Mouse (Mus musculus): ENCODE results near the gene Itga10. TPM values are rescaled to one million over a fixed set of nuclear protein-coding genes. Genes with fewer than 3 reads are reported as not detected.

The Itga10 gene
- polyA plus RNA-seq, 2 experiments from 2014 or later, result 0.19 to 0.42 TPM

Other genes starting within 250 kb of the Itga10 start
- gene BC107364, start 193.3 kb upstream of the Itga10 start, polyA plus RNA-seq (2017; shearing (Covaris generic)), result not detected
- gene Hfe2, start 120.4 kb upstream of the Itga10 start, polyA plus RNA-seq (2017; shearing (Covaris generic)), result under 1 TPM in 1 of 2 experiments, not detected in 1; 0.22 TPM
- 100 to 1,000 TPM; 376 to 396 TPM for gene Txnip, start 87.6 kb upstream of the Itga10 start, polyA plus RNA-seq (2017; shearing (Covaris generic))
- 1 to 10 TPM; 1.5 to 2.0 TPM for gene Gm16253, start 68.6 kb upstream of the Itga10 start, polyA plus RNA-seq (2017; shearing (Covaris generic))
- 10 to 100 TPM; 40.6 to 51.4 TPM for gene Polr3gl, start 51.4 kb upstream of the Itga10 start, polyA plus RNA-seq (2017; shearing (Covaris generic))
- gene Ankrd34a, start 48.9 kb upstream of the Itga10 start, polyA plus RNA-seq (2017; shearing (Covaris generic)), result not detected
- gene Lix1l, start 44.4 kb upstream of the Itga10 start, polyA plus RNA-seq (2017; shearing (Covaris generic)), result under 1 TPM; 0.41 to 0.77 TPM
- gene Rbm8a, start 15.7 kb upstream of the Itga10 start, polyA plus RNA-seq (2017; shearing (Covaris generic)), result 100 to 1,000 TPM; 102 to 135 TPM
- 10 to 100 TPM; 56.4 to 70.5 TPM for gene Pex11b, start 10.2 kb upstream of the Itga10 start, polyA plus RNA-seq (2017; shearing (Covaris generic))
- gene Gm42957, start 10.1 kb upstream of the Itga10 start, polyA plus RNA-seq (2017; shearing (Covaris generic)), result under 1 TPM in 1 of 2 experiments, not detected in 1; 0.11 TPM
- not detected for gene Ankrd35, start 24.5 kb downstream of the Itga10 start, polyA plus RNA-seq (2017; shearing (Covaris generic))
- 10 to 100 TPM; 41.9 to 83.2 TPM for gene Pias3, start 50.8 kb downstream of the Itga10 start, polyA plus RNA-seq (2017; shearing (Covaris generic))
- gene Nudt17, start 63.0 kb downstream of the Itga10 start, polyA plus RNA-seq (2017; shearing (Covaris generic)), result 1 to 10 TPM in 1 of 2 experiments, under 1 TPM in 1; 0.87 to 1.9 TPM
- gene Polr3c, start 82.0 kb downstream of the Itga10 start, polyA plus RNA-seq (2017; shearing (Covaris generic)), result 10 to 100 TPM; 59.7 to 80.3 TPM
- 10 to 100 TPM; 42.2 to 45.5 TPM for gene Rnf115, start 82.1 kb downstream of the Itga10 start, polyA plus RNA-seq (2017; shearing (Covaris generic))
- under 1 TPM; 0.32 to 0.85 TPM for gene Pdzk1, start 183.7 kb downstream of the Itga10 start, polyA plus RNA-seq (2017; shearing (Covaris generic))
- gene Cd160, start 183.8 kb downstream of the Itga10 start, polyA plus RNA-seq (2017; shearing (Covaris generic)), result 10 to 100 TPM; 29.0 to 38.4 TPM